Mouse (Mus musculus) embryonic facial prominence, embryonic 13.5 days (tissue): Measurements from ENCODE around the gene Tmem41b. TPM values are rescaled to one million over a fixed set of nuclear protein-coding genes. Genes with fewer than 3 reads are reported as not detected.
A peak's percentile ranks its signal among the peaks of the same experiment; 100 is the strongest.

Experiments
- ATAC-seq: fragments of 200-750 bp; cut with Nextera tagmentation; 2 replicates; pipeline ENCODE4 v1.8.0; 2017; ENCODE audit warnings: low read depth; ENCODE audit not compliant: insufficient number of reproducible peaks, insufficient read depth, low FRiP score, low TSS enrichment
- H3K27ac ChIP-seq: fragments of 300-500 bp; sonication (generic); 2 replicates; pipeline ENCODE4 v1.5.1; 2015; ENCODE audit warnings: moderate library complexity, mild to moderate bottlenecking, inconsistent platforms
- H3K27me3 ChIP-seq: fragments of 300-500 bp; sonication (generic); 2 replicates; pipeline ENCODE4 v1.6.1; 2015; ENCODE audit warnings: mild to moderate bottlenecking, inconsistent platforms
- H3K36me3 ChIP-seq: fragments of 300-500 bp; sonication (generic); 2 replicates; pipeline ENCODE4 v1.6.1; 2015; ENCODE audit warnings: mild to moderate bottlenecking, inconsistent platforms
- H3K4me1 ChIP-seq: fragments of 300-500 bp; sonication (generic); 2 replicates; pipeline ENCODE4 v1.6.1; 2015; ENCODE audit warnings: inconsistent platforms
- H3K4me2 ChIP-seq: fragments of 300-500 bp; sonication (generic); 2 replicates; pipeline ENCODE4 v1.6.1; 2015; ENCODE audit warnings: moderate library complexity, mild to moderate bottlenecking, inconsistent platforms
- H3K4me3 ChIP-seq: fragments of 300-500 bp; sonication (generic); 2 replicates; pipeline ENCODE4 v1.5.1; 2015; ENCODE audit warnings: mild to moderate bottlenecking, inconsistent platforms
- H3K9ac ChIP-seq: fragments of 300-500 bp; sonication (generic); 2 replicates; pipeline ENCODE4 v1.6.1; 2015; ENCODE audit warnings: mild to moderate bottlenecking, inconsistent platforms
- H3K9me3 ChIP-seq: fragments of 300-500 bp; sonication (generic); 2 replicates; pipeline ENCODE4 v1.6.1; 2016; ENCODE audit warnings: inconsistent platforms
- WGBS: fragments of 180-500 bp; shearing (Covaris S2); methylation state at CpG from one replicate; pipeline ENCODE4 v1.1.7; 2015; ENCODE audit warnings: mixed read lengths; 5-methylcytosine and 5-hydroxymethylcytosine counted together
- polyA plus RNA-seq: library from polyadenylated mRNA; unstranded; fragments of >200 nt; fragmentation: Nextera tagmentation; extraction: Ambion mirVana; gene quantifications from 2 replicates; pipeline ENCODE4 v1.2.1, GENCODE M21; 2015

Gene Tmem41b
- polyA plus RNA-seq, 1 experiment from 2014 or later: 73.4 TPM

- Histone ChIP-seq H3K9ac (no peak overlapping the region), H3K4me3 (no peak overlapping the region), H3K27ac (no peak overlapping the region), H3K4me2 (no peak overlapping the region), H3K4me1 (no peaks in the 10 kb centered on the region), H3K36me3 (peaks cover 57% of the 10 kb centered on the region), H3K9me3 (no peaks in the 10 kb centered on the region), H3K27me3 (no peaks in the 10 kb centered on the region)
- no peak for ATAC-seq
- 91% methylated on average over 6 of the region's 6 CpGs for WGBS
Observed at GRCm38 (mm10) chr7:109975966-109976715, 10.6 kb downstream of the Tmem41b start.

- no peak for ATAC-seq
- Histone ChIP-seq H3K27me3 (no peaks in the 10 kb centered on the region), H3K4me2 (no peak overlapping the region), H3K4me1 (peaks cover 12% of the 10 kb centered on the region), H3K36me3 (peaks cover 6% of the 10 kb centered on the region; the same call in 1 of the 2 replicates), H3K27ac (peak overlapping the region; percentile 82), H3K9ac (no peak overlapping the region), H3K4me3 (no peak overlapping the region), H3K9me3 (no peaks in the 10 kb centered on the region)
Observed at GRCm38 (mm10) chr7:109969542-109969941, 17.2 kb downstream of the Tmem41b start.

- H3K9ac ChIP-seq: no peak overlapping the region
- H3K27ac ChIP-seq: peak overlapping the region; percentile 82
- WGBS: no CpG with 5 or more reads among the region's 2 CpGs
- H3K9me3 ChIP-seq: no peaks in the 10 kb centered on the region
- H3K4me1 ChIP-seq: peaks cover 12% of the 10 kb centered on the region
- no peaks in the 10 kb centered on the region for H3K27me3 ChIP-seq
- peak; percentile 79 for ATAC-seq
- peaks cover 6% of the 10 kb centered on the region; the same call in 1 of the 2 replicates for H3K36me3 ChIP-seq
- peak overlapping the region; percentile 14; the same call in 1 of the 2 replicates for H3K4me2 ChIP-seq
- no peak overlapping the region for H3K4me3 ChIP-seq
Observed at GRCm38 (mm10) chr7:109968924-109969450, 17.7 kb downstream of the Tmem41b start.

GRCm38 (mm10) chr7:109967805-109968579, 18.7 kb downstream of the Tmem41b start:
- H3K4me2 ChIP-seq: no peak overlapping the region
- H3K9ac ChIP-seq: 0 out of 2 replicates have a peak overlapping the region, but pooled peaks have one; percentile 32
- peaks cover 6% of the 10 kb centered on the region; the same call in 1 of the 2 replicates for H3K36me3 ChIP-seq
- H3K4me3 ChIP-seq: no peak overlapping the region
- no peak; the same call in 1 of the 2 replicates for ATAC-seq
- peaks cover 3% of the 10 kb centered on the region; the same call in 1 of the 2 replicates for H3K9me3 ChIP-seq
- peaks cover 17% of the 10 kb centered on the region for H3K4me1 ChIP-seq
- H3K27ac ChIP-seq: peak overlapping the region; percentile 33; the same call in 1 of the 2 replicates
- no peaks in the 10 kb centered on the region for H3K27me3 ChIP-seq
- 70% methylated on average over 11 of the region's 11 CpGs for WGBS

- no peak overlapping the region for H3K27ac ChIP-seq
- H3K4me2 ChIP-seq: no peak overlapping the region
- H3K36me3 ChIP-seq: no peaks in the 10 kb centered on the region
- peaks cover 3% of the 10 kb centered on the region; the same call in 1 of the 2 replicates for H3K9me3 ChIP-seq
- no peaks in the 10 kb centered on the region for H3K27me3 ChIP-seq
- H3K9ac ChIP-seq: no peak overlapping the region
- peaks cover 39% of the 10 kb centered on the region for H3K4me1 ChIP-seq
- no peak overlapping the region for H3K4me3 ChIP-seq
- ATAC-seq: no peak
Observed at GRCm38 (mm10) chr7:109965658-109966057, 21.1 kb downstream of the Tmem41b start.

GRCm38 (mm10) chr7:109963707-109964106, 23.0 kb downstream of the Tmem41b start:
- H3K27me3 ChIP-seq: no peaks in the 10 kb centered on the region
- no peak for ATAC-seq
- H3K9me3 ChIP-seq: peaks cover 3% of the 10 kb centered on the region; the same call in 1 of the 2 replicates
- 91% methylated on average over 4 of the region's 4 CpGs for WGBS
- H3K27ac ChIP-seq: no peak overlapping the region
- H3K4me3 ChIP-seq: no peak overlapping the region
- H3K4me1 ChIP-seq: peaks cover 39% of the 10 kb centered on the region
- H3K9ac ChIP-seq: no peak overlapping the region
- no peak overlapping the region for H3K4me2 ChIP-seq
- H3K36me3 ChIP-seq: no peaks in the 10 kb centered on the region

GRCm38 (mm10) chr7:109962596-109962995, 24.1 kb downstream of the Tmem41b start:
- Histone ChIP-seq H3K27ac (peak overlapping the region; percentile 69), H3K27me3 (no peaks in the 10 kb centered on the region), H3K36me3 (no peaks in the 10 kb centered on the region), H3K4me1 (peaks cover 43% of the 10 kb centered on the region), H3K4me2 (0 out of 2 replicates have a peak overlapping the region, but pooled peaks have one; percentile 5), H3K4me3 (no peak overlapping the region), H3K9me3 (peaks cover 3% of the 10 kb centered on the region; the same call in 1 of the 2 replicates), H3K9ac (no peak overlapping the region)
- 48% methylated on average over 4 of the region's 4 CpGs for WGBS
- ATAC-seq: no peak

- H3K4me3 ChIP-seq: no peak overlapping the region
- ATAC-seq: no peak
- no peaks in the 10 kb centered on the region for H3K27me3 ChIP-seq
- no peak overlapping the region for H3K4me2 ChIP-seq
- no peaks in the 10 kb centered on the region for H3K36me3 ChIP-seq
- H3K9me3 ChIP-seq: peaks cover 3% of the 10 kb centered on the region; the same call in 1 of the 2 replicates
- 59% methylated on average over 2 of the region's 2 CpGs for WGBS
- no peak overlapping the region for H3K9ac ChIP-seq
- peaks cover 45% of the 10 kb centered on the region for H3K4me1 ChIP-seq
- H3K27ac ChIP-seq: no peak overlapping the region
Observed at GRCm38 (mm10) chr7:109961570-109961969, 25.2 kb downstream of the Tmem41b start.

- Histone ChIP-seq H3K27me3 (no peaks in the 10 kb centered on the region), H3K4me1 (peaks cover 45% of the 10 kb centered on the region), H3K9ac (peak overlapping the region; percentile 94), H3K9me3 (peaks cover 3% of the 10 kb centered on the region; the same call in 1 of the 2 replicates), H3K36me3 (no peaks in the 10 kb centered on the region), H3K4me3 (peak overlapping the region; percentile 82), H3K4me2 (peak overlapping the region; percentile 81), H3K27ac (peak overlapping the region; percentile 89)
- WGBS: 11% methylated on average over 13 of the region's 13 CpGs
- ATAC-seq: peak; percentile 67
Observed at GRCm38 (mm10) chr7:109960613-109961154, 26.0 kb downstream of the Tmem41b start.

GRCm38 (mm10) chr7:109959716-109960612, 26.8 kb downstream of the Tmem41b start, which contains the start of gene Dennd5a:
TSS of gene Dennd5a (minus strand) at chr7:109960470.
- Histone ChIP-seq H3K27ac (peak within 1 kb of the TSS; percentile 89), H3K4me2 (peak within 1 kb of the TSS; percentile 81), H3K4me1 (peaks cover 49% of the 10 kb centered on the region), H3K9ac (peak within 1 kb of the TSS; percentile 94), H3K27me3 (no peaks in the 10 kb centered on the region), H3K4me3 (peak within 1 kb of the TSS; percentile 82), H3K9me3 (peaks cover 3% of the 10 kb centered on the region; the same call in 1 of the 2 replicates), H3K36me3 (no peaks in the 10 kb centered on the region)
- peak; percentile 82 for ATAC-seq
- WGBS: under 1% methylated on average over 93 of the region's 107 CpGs
